Mouse (Mus musculus): ENCODE data around the gene Gm10226. TPM values are rescaled to one million over a fixed set of nuclear protein-coding genes. Genes with fewer than 3 reads are reported as not detected.
"Not testable (repeated sequence)": the region's sequence is repeated elsewhere in the genome, so short reads cannot be mapped to it uniquely, and the experiment has no call there.

Gene Gm10226
- 11.2 TPM in 1 of 2 replicates, not detected in the other for total RNA-seq (2017)

DNA sequence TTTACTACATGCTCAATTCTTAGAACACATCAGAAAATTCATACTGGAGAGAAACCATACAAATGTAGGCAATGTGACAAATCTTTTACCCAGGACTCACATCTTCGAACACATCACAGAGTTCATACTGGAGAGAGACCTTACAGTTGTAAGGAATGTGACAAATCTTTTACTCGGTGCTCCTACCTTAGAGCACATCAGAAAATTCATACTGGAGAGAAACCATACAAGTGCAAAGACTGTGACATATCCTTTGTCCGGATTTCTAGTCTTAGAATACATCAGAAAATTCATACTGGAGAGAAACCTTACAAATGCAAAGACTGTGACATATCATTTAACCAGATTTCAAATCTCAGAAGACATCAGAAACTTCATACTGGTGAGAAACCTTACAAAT is at the start of gene Gm10226:
Gene Gm10226 (plus strand): TSS at position 301 of the 400 bp plus-strand sequence.
- ATAC-seq (replicated peaks in 1 of 2; ENCODE audit: insufficient read depth in 1 of 2, low FRiP score in 2 of 2, low TSS enrichment in 1 of 2, low read depth in 1 of 2, poor library complexity in 2 of 2, severe bottlenecking in 2 of 2): no peak

DNA sequence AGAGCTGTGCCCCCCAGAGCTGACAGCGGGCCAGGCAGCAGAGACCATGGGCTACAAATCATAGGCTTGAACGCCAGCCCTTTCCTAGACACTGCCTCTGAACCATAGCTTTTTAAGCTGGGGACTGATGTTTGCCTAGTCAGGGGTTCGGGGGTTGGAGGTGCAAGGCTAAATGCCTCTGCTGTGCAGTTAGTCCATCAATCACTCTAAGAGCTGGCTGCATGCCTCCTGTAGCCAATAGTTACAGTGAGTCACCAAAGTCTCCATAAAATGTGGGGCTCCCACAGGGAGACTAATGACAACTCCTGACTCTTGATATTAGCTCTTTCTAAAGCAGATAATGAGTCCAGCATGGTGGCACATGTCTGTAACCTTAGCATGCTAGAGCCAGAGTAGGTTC is 42.9 kb upstream of the Gm10226 start:
- ATAC-seq (replicated peaks in 1 of 2; ENCODE audit: insufficient read depth in 1 of 2, low FRiP score in 2 of 2, low TSS enrichment in 1 of 2, low read depth in 1 of 2, poor library complexity in 2 of 2, severe bottlenecking in 2 of 2): no peak

DNA sequence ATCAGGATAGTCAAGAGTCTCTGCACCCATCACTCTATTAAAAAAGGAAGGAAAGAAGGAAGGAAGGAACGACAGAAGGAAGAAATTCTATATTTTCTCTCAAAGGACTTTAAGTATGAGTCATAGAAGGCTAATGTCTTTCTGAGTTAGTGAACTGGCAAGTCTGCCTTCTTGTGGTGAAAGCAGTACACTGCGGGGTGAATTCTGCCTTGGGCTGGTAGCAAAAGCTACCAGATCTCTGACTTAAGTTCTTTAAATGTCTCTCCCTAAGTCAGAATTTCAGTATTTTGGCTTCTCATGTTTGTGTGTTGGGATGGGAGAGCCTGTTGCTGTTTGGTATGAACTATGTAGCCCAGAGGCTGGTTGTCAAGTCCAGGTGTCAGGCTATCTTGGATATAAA is 41.7 kb upstream of the Gm10226 start:
- ATAC-seq (replicated peaks in 1 of 2; ENCODE audit: insufficient read depth in 1 of 2, low FRiP score in 2 of 2, low TSS enrichment in 1 of 2, low read depth in 1 of 2, poor library complexity in 2 of 2, severe bottlenecking in 2 of 2): peak; percentile 50 to 58

DNA sequence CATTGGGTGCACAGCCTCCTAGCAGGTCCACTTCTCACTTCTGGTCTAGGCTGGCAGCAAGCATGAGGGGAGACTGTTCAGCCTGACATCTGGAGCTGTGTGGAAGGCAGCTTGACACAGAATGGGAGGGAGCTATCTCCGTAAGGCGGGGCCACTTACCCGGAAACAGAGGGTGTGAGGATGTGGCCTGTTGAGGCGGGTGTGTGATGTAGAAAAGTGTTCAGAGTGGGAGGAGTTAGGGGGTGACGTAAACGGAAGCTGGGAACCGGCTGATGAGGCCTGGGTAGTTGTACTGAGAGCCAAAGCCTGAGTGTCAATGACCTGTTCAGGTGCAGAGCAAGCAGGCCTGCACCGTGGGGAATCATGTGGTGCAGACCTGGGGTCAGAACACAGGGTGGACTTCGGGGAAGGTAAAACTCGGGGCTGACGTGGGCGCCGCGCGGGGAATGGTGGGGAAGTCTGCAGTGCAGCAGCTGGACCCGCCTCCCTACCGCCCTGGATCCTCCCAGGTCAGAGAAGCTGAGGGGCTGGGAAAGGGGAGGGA is 41.2 kb upstream of the Gm10226 start, which contains the start of gene Zfp983:
Gene Zfp983 (plus strand): TSS at position 261 of the 544 bp plus-strand sequence.
- peak; percentile 96 to 98 for ATAC-seq (replicated peaks in 1 of 2; ENCODE audit: insufficient read depth in 1 of 2, low FRiP score in 2 of 2, low TSS enrichment in 1 of 2, low read depth in 1 of 2, poor library complexity in 2 of 2, severe bottlenecking in 2 of 2)

DNA sequence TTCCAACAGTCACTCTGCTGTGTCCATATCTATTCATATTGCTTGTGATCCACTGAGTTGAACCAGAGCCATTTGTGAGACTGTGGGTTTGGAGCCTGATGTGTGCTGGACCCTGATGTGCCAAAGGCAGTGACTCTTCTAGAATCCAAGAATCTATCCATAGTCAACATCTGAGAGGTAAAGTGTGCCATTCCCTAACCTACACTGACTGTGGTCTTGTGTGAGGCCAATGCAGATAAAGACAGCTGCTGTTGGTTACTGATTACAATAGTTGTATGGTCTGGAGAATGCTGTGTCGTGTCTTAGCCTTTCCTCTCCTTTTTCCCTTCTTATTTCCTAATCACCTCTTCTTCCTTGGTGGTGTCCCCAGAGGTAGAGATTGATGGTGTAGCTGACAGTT is 12.8 kb upstream of the Gm10226 start:
- ATAC-seq (replicated peaks in 1 of 2; ENCODE audit: insufficient read depth in 1 of 2, low FRiP score in 2 of 2, low TSS enrichment in 1 of 2, low read depth in 1 of 2, poor library complexity in 2 of 2, severe bottlenecking in 2 of 2): not testable (repeated sequence)

DNA sequence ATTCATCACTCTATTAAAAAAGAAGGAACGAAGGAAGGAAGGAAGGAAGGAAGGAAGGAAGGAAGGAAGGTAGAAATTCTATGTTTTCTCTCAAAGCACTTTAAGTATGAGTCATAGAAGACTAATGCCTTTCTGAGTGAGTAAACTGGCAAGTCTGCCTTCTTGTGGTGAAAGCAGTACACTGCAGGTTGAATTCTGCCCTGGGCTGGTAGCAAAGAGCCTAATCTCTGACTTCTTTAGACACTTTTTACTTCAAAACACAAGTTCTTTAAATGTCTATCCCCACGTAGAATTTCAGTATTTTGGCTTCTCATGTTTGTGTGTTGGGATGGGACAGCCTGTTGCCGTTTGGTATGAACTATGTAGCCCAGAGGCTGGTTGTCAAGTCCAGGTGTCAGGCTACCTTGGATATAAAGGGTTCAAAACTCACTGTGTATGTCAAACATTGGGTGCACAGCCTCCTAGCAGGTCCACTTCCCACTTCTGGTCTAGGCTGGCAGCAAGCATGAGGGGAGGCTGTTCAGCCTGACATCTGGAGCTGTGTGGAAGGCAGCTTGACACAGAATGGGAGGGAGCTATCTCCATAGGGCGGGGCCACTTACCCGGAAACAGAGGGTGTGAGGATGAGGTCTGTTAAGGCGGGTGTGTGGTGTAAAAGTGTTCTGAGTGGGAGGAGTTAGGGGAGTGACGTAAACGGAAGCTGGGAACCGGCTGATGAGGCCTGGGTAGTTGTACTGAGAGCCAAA is 12.2 kb upstream of the Gm10226 start:
- ATAC-seq (replicated peaks in 1 of 2; ENCODE audit: insufficient read depth in 1 of 2, low FRiP score in 2 of 2, low TSS enrichment in 1 of 2, low read depth in 1 of 2, poor library complexity in 2 of 2, severe bottlenecking in 2 of 2): peak; percentile 96 to 98

DNA sequence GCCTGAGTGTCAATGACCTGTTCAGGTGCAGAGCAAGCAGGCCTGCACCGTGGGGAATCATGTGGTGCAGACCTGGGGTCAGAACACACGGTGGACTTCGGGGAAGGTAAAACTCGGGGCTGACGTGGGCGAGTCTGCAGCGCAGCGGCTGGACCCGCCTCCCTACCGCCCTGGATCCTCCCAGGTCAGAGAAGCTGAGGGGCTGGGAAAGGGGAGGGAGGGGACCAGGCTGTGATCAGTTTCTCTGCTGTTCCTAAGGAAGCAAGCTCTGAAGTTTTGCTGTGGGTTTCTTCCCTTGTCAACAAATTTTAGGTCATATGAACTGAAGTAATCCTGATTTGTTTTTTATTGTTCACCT is 11.7 kb upstream of the Gm10226 start:
- ATAC-seq (replicated peaks in 1 of 2; ENCODE audit: insufficient read depth in 1 of 2, low FRiP score in 2 of 2, low TSS enrichment in 1 of 2, low read depth in 1 of 2, poor library complexity in 2 of 2, severe bottlenecking in 2 of 2): peak; percentile 77 to 80

DNA sequence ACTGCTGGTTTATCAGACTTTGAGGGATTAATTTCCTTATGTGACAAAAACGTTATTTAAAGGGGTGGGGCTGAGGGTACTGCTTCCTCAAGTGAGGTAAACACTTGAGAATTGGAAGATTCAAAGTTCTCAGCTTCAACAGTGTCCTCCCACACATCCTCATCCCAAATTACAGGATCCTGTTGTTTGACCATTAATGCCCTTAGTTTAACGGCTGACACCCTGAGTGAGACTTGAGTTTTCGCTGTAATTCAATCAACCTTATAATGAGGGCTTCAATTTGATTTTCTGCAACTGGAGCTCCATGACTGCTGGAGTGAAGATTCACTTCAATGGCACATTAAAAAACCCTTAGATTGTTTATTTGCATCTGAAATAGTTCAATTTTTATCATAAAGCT is 1.7 kb downstream of the Gm10226 start:
- ATAC-seq (replicated peaks in 1 of 2; ENCODE audit: insufficient read depth in 1 of 2, low FRiP score in 2 of 2, low TSS enrichment in 1 of 2, low read depth in 1 of 2, poor library complexity in 2 of 2, severe bottlenecking in 2 of 2): no peak

DNA sequence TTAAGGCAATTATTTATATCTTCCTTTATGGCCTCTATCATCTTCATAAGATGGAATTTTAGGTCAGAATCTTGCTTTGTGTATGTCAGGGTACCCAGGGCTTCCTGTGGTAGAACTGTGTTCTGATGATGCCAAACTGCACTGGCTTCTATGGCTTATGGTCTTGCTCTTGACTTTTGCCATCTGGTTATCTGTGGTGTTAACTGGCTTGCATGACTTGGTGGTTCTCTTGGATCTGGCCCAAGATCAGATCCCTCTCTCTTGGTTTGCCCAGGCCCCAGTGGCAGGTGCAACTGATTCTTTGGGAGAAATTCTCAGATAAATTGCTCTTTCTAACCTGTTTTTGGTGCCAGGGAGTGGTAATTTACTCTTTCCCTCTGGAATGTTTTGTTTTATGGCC is 4.4 kb downstream of the Gm10226 start:
- no peak for ATAC-seq (replicated peaks in 1 of 2; ENCODE audit: insufficient read depth in 1 of 2, low FRiP score in 2 of 2, low TSS enrichment in 1 of 2, low read depth in 1 of 2, poor library complexity in 2 of 2, severe bottlenecking in 2 of 2)

DNA sequence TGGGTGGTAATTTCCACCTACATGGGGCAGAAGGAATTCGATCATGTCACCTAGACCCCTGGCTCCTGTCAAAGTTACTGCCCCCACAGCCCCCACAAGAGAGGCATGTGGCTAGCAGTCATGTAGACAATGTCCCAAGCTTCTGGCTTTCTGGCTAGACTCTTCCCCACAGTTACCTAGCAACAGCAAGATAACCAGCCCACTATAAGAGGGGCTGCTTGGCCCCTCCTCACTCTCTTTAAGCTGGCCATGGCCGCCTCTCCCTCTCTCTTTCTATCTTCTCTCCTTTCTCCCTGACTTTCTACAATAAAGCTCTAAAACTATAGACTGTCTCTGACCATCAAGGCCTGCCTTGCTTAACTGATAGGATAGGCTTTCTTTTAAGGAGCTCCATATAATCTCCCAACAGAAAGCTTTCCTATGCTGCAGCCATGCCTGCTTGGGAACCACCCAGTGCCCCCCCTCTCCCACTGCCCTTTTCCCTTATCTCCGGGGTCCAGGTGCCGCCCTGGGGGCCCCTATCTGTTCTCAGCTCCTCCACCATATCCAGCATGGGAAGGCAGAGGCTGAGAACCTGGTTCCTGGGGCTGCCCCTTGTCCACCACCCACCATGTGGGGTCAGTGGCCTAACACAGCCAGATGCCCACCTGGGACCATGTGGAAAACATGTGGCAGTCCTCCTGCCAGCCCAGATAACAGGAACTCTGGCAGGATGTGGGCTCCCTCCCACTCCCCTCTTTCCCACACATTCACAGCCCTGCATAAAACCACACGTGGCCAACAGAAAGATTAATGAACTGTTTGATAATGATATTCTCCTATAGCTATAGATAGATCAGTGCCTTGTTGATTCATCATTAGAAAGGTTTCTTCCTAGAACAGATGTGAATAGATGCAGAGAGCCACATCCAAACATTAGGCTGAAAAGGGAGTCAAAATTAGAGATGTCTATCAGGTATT is 10.9 kb downstream of the Gm10226 start:
- ATAC-seq (replicated peaks in 1 of 2; ENCODE audit: insufficient read depth in 1 of 2, low FRiP score in 2 of 2, low TSS enrichment in 1 of 2, low read depth in 1 of 2, poor library complexity in 2 of 2, severe bottlenecking in 2 of 2): peak in 1 of 2 experiments; percentile 10; a peak in 1 of 4 replicates

DNA sequence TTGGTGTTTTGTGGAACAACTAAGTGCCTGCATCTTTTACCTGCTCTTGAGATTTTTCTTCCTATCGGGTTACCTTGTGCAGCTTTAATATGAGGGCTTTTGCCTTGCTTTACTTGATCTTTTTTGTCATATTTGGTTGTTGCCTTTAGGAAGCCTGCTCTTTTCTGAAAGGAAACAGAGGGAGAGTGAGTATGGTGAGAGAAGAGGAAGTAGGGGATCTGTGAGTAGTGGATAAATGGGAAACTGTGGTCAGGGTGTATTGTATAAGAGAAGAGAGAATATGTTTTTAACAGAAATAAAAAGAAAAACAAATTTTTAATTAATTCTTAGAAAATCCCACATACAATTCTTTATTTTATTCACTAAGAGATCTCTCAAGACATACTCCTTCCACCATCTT is 11.8 kb downstream of the Gm10226 start:
- ATAC-seq (replicated peaks in 1 of 2; ENCODE audit: insufficient read depth in 1 of 2, low FRiP score in 2 of 2, low TSS enrichment in 1 of 2, low read depth in 1 of 2, poor library complexity in 2 of 2, severe bottlenecking in 2 of 2): peak; percentile 76 to 82

DNA sequence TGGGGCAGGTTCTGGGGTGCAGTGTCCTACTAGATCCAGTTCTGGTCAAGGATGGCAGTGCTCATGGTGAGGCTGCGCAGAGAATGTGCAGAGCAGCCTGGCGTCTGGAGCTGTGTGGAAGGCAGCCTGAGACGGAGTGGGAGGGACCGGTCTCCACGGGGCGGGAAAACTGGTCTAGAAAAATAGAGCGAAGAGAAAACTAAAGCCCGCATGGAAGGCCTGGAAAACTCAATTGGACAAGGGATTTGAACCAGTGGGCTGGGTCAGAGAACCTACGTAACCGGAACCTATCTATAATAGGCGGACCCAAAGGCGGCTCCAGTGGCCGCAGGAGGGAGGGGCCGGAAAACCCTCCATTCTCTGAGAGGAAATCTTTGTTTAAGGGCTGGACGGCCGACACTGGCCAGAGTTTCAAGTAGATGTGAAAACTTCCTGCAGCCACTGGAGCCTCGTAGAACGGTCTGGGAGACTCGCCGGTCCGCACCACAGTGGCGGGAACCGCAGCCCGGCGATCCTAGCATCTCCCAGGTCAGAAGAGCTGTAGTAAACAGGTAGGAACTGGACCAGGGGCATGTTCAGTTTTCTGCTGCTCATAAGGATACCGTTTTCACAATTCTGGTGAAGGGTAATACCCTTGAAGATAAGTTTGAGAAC is 15.8 kb downstream of the Gm10226 start, which contains the start of gene Zfp760:
Gene Zfp760 (plus strand): TSS at position 399 of the 654 bp plus-strand sequence.
- peak; percentile 87 to 90 for ATAC-seq (replicated peaks in 1 of 2; ENCODE audit: insufficient read depth in 1 of 2, low FRiP score in 2 of 2, low TSS enrichment in 1 of 2, low read depth in 1 of 2, poor library complexity in 2 of 2, severe bottlenecking in 2 of 2)

DNA sequence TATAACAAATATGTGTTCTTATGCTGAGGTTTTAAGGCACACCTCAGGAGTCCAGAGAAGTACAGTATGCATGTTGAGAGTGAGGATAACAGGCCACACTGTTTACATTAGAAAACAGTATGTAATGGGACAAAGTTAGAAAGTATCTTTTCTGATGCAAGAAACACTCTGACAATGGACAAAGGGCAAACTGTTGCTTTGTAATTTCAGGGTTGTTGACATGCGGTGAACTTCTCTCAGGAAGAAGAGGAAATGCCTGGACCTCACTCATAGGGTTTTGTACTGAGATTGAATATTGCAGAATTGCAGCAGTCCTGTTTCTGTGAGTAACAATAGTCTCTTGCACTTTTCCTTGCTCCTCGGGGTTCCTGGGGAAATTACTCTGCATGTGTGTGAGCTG is 16.7 kb downstream of the Gm10226 start:
- ATAC-seq (replicated peaks in 1 of 2; ENCODE audit: insufficient read depth in 1 of 2, low FRiP score in 2 of 2, low TSS enrichment in 1 of 2, low read depth in 1 of 2, poor library complexity in 2 of 2, severe bottlenecking in 2 of 2): 0 out of 4 replicates have a peak, but pooled peaks of 1 of the 2 experiments have one; percentile 22

DNA sequence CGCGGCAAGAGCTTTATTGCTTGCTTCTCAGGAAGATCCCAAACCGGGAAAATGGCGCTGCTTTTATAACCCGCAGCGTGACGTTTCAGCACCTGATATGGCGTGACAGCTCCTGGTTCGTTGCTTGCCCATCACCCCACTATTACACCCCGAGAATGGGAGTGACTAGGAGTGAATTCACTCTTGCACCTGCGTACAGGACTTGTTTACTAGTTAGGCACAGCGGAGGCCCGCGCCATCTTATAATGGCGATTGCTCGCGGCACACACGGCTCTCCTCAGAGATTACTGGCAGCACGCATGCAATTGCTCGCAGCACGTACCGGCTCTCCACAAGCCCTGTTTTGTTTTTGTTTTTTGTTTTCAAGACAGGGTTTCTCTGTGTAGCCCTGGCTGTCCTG is 38.8 kb downstream of the Gm10226 start, which contains the start of gene Zfp229:
Gene Zfp229 (plus strand): TSS at position 301 of the 400 bp plus-strand sequence.
- not testable (repeated sequence) for ATAC-seq (replicated peaks in 1 of 2; ENCODE audit: insufficient read depth in 1 of 2, low FRiP score in 2 of 2, low TSS enrichment in 1 of 2, low read depth in 1 of 2, poor library complexity in 2 of 2, severe bottlenecking in 2 of 2)

DNA sequence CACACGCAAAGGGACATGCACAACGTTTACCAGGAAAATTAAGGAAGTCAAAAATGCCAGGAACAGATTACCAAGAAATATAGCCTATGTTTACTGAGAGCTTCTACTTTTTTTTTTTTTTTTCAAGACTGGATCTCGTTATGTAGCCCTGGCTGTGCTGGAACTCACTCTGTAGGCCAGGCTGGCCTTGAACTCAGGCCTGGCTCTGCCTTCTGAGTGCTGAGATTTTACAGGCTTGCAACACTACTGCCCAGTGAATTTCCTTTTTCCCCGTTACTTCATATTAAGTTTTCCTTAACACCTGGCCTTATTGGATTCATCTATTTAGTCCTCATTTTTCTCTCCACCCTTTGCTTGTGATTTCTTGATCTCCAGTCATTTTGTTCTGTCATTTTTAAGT is 41.4 kb downstream of the Gm10226 start:
- no peak for ATAC-seq (replicated peaks in 1 of 2; ENCODE audit: insufficient read depth in 1 of 2, low FRiP score in 2 of 2, low TSS enrichment in 1 of 2, low read depth in 1 of 2, poor library complexity in 2 of 2, severe bottlenecking in 2 of 2)

DNA sequence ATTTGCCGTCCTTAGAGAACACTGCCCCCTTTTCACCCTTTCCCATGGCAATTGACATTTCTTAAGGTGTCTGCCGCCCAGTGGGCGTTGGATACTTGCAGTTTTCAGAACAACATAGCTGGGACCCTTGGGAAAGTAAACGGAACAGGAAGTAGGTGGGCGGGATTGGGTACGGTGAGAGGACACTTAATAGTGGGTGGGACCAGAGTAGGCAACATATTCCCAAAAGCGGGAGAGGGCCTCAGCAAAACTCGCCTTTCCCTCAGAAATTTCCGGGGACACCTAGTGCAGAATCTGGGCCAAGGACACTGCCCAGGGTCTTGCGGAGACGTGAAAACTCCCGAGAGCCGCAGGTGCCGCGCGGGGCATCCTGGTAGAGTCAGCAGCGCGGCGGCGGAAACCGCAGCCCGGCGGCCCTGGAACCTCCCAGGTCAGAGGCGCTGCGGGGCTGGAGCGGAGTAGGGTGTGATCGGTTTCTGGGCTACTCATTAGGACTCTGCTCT is 41.9 kb downstream of the Gm10226 start:
- ATAC-seq (replicated peaks in 1 of 2; ENCODE audit: insufficient read depth in 1 of 2, low FRiP score in 2 of 2, low TSS enrichment in 1 of 2, low read depth in 1 of 2, poor library complexity in 2 of 2, severe bottlenecking in 2 of 2): peak; percentile 96
